Mouse (Mus musculus) G1E-ER4 (cell line): ENCODE measurements at regions not wholly inside any gene's neighbourhood (a gene's known extent, or its start where the extent isn't known, plus 50 kb on each side); places are given as distances from the start of the nearest gene placed in this dataset.

Experiments
- GATA1 ChIP-seq: IDR thresholded peaks from one replicate; pipeline ENCODE4 v1.8.0; 2012; ENCODE audit warnings: low read length, inconsistent platforms

- TF ChIP-seq GATA1, result no peak
Measured at GRCm38 (mm10) chr15:61439623-61440170, 516.9 kb upstream of the A1bg start.

- no peak for TF ChIP-seq GATA1
Measured at GRCm38 (mm10) chr15:61428818-61429415, 506.1 kb upstream of the A1bg start.

GRCm38 (mm10) chr15:61422989-61423388, 500.2 kb upstream of the A1bg start:
- no peak for TF ChIP-seq GATA1

- TF ChIP-seq GATA1, result no peak
Measured at GRCm38 (mm10) chr15:61417506-61417905, 494.7 kb upstream of the A1bg start.

GRCm38 (mm10) chr15:61416841-61417240, 494.0 kb upstream of the A1bg start:
- no peak for TF ChIP-seq GATA1

GRCm38 (mm10) chr15:61415626-61416025, 492.8 kb upstream of the A1bg start:
- TF ChIP-seq GATA1, result no peak

- no peak for TF ChIP-seq GATA1
Measured at GRCm38 (mm10) chr15:61411821-61412220, 489.0 kb upstream of the A1bg start.

- TF ChIP-seq GATA1, result no peak
Measured at GRCm38 (mm10) chr15:61410789-61411188, 488.0 kb upstream of the A1bg start.

- no peak for TF ChIP-seq GATA1
Measured at GRCm38 (mm10) chr15:61408621-61409020, 485.8 kb upstream of the A1bg start.

GRCm38 (mm10) chr15:61400720-61401119, 477.9 kb upstream of the A1bg start:
- TF ChIP-seq GATA1, result no peak

GRCm38 (mm10) chr15:61399971-61400370, 477.2 kb upstream of the A1bg start:
- no peak for TF ChIP-seq GATA1

- no peak for TF ChIP-seq GATA1
Measured at GRCm38 (mm10) chr15:61398829-61399228, 476.0 kb upstream of the A1bg start.

- no peak for TF ChIP-seq GATA1
Measured at GRCm38 (mm10) chr15:61397061-61397460, 474.2 kb upstream of the A1bg start.

- no peak for TF ChIP-seq GATA1
Measured at GRCm38 (mm10) chr15:61395296-61395826, 472.5 kb upstream of the A1bg start.

- no peak for TF ChIP-seq GATA1
Measured at GRCm38 (mm10) chr15:61380666-61381065, 457.9 kb upstream of the A1bg start.

GRCm38 (mm10) chr15:61366276-61366675, 443.5 kb upstream of the A1bg start:
- TF ChIP-seq GATA1, result no peak

GRCm38 (mm10) chr15:61365511-61365910, 442.7 kb upstream of the A1bg start:
- TF ChIP-seq GATA1, result no peak
